Mouse (Mus musculus): ENCODE data around the gene Plekhg5. TPM values are rescaled to one million over a fixed set of nuclear protein-coding genes. Genes with fewer than 3 reads are reported as not detected.

Gene Plekhg5
- total and polyA plus RNA-seq, 2 experiments from 2014 or later, result 12.8 to 18.6 TPM

DNA sequence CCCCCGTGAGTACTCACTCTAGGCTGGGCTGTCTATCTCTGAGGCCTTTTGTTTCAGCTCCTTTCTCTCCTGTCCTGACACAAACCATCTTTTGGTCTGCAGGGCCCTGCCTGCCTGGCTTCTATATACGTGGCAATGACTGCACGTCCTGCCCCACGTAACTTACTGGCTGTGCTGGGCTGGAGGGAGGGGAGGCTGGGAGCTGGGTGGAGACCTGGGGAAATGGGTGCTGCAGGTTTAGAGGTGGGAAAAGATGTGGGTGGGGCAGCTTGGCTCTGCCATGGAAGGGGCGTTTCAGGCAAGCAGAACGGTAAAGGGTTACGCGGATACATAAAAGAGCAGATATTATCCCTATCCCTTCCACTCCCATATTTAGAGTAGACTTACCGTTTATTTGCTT, 45.2 kb downstream of the Plekhg5 start:
- Histone ChIP-seq H3K4me1 (ENCODE audit: insufficient read depth) (peaks cover 13% of the 10 kb centered on the region; the same call in 1 of the 2 replicates), H3K27ac (ENCODE audit: low read depth, low read length) (no peak overlapping the region), H3K9me3 (ENCODE audit: low read length) (no peaks in the 10 kb centered on the region), H3K27me3 (ENCODE audit: insufficient read depth, low read length) (peaks cover 74% of the 10 kb centered on the region), H3K36me3 (ENCODE audit: insufficient read depth) (peaks cover 17% of the 10 kb centered on the region), H3K4me2 (ENCODE audit: low read depth) (no peak overlapping the region), H3K4me3 (ENCODE audit: low read depth, low read length) (no peak overlapping the region), H3K9ac (no peak overlapping the region)
- WGBS, result 70% methylated on average over 9 of the region's 9 CpGs
- no peak for TF ChIP-seq CTCF (IDR thresholded peaks at IDR 0.05; ENCODE audit: low read depth)
- DNase-seq (no peak), ATAC-seq (no peak)

DNA sequence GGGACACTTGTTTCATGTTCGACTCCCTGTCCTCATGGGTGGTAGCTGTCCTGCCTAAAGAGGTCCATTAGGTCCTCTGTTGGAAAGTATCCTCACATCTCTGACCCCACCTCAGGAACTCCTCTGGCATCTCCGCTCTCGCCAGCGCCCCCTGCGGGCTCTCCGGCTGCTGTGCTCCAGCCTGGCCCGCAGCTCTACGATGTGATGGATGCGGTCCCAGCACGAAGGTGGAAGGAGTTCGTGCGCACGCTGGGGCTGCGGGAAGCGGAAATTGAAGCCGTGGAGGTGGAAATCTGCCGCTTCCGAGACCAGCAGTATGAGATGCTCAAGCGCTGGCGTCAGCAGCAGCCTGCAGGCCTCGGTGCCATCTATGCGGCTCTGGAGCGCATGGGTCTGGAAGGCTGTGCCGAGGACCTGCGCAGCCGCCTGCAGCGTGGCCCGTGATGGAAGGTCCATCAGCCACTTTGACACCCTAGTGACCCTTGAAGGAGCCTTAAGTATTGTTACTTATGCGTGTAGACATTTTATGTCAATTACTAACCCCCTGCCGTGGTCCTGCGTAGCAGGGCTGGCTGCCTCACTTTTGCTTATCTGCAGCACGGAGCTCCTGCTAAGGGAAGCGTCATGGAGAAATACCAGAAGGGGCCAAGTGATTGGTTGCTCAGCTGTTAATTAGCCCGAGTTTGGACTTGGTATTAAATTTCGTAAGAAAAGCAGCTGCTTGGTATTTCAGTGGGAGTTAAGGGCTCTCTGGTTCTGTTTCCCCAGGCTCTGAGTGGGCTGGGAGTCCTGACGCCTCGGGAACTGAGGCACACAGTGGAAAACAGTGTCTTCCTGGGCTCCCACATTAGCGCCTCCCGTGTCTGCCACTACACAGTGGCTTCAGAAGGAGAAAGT, 47.3 kb downstream of the Plekhg5 start:
- Histone ChIP-seq H3K27me3 (ENCODE audit: insufficient read depth, low read length) (peaks cover 93% of the 10 kb centered on the region), H3K27ac (ENCODE audit: low read depth, low read length) (no peak overlapping the region), H3K9ac (no peak overlapping the region), H3K4me2 (ENCODE audit: low read depth) (peak overlapping the region; percentile 31), H3K4me3 (ENCODE audit: low read depth, low read length) (0 out of 2 replicates have a peak overlapping the region, but pooled peaks have one; percentile 5), H3K36me3 (ENCODE audit: insufficient read depth) (0 out of 2 replicates have a peak, but pooled peaks cover under 1% of the 10 kb centered on the region), H3K9me3 (ENCODE audit: low read length) (no peaks in the 10 kb centered on the region), H3K4me1 (ENCODE audit: insufficient read depth) (peaks cover 13% of the 10 kb centered on the region; the same call in 1 of the 2 replicates)
- TF ChIP-seq CTCF (IDR thresholded peaks at IDR 0.05; ENCODE audit: low read depth), result peak; percentile 60
- DNase-seq (peak; percentile 50), ATAC-seq (peak; percentile 53)
- 4% methylated on average over 39 of the region's 39 CpGs for WGBS

DNA sequence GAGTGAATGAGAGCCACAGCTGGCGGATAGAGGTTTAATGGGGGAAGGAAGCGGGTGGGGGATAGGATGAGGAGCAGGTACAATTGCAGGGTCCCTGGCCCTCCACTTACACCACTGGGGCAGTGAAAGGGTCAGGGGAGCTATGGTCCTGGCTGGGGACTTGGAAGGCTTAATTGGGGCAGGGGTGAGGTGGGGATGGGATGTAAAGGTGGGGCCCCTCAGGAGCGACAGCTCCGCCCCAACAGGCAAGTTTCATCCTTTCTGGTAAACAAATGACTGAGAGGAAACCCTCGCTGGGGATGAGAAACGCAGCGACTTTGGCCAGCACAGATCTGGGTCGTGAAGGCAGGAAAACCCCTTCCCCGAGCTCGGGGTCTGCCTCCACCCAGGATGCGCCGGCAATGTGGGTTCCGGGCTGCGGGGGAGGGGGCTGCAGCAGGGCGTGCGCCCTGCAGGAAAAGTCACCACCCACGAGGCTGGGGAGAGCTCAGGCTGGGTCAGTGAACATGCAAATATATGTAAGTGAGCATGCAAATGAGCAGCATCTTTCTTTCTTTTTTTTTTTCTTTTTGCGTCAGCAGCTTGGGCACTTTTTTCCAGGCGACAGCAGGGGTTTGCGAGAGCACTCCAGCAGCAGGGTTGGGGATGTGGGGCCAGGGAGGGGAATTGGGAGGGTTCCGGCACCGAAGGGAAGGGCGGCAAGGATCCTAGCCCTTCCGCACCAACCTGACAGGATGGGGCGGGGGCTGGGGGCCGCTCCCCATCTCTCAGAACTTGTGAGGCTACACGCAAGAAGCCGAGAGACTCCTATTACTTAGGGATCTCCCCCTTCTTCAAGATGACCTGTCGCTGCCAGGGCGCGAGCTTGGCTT, 48.2 kb downstream of the Plekhg5 start:
- H3K9ac ChIP-seq, result no peak overlapping the region

GRCm38 (mm10) chr4:152121183-152121505, 48.8 kb downstream of the Plekhg5 start:
- no peaks in the 10 kb centered on the region for H3K36me3 ChIP-seq (ENCODE audit: insufficient read depth)

More for the DNA sequence above, 48.2 kb downstream of the Plekhg5 start:
- no peaks in the 10 kb centered on the region for H3K9me3 ChIP-seq (ENCODE audit: low read length)
- ATAC-seq (no peak), DNase-seq (peak; percentile 36)
- peaks cover 13% of the 10 kb centered on the region for H3K4me1 ChIP-seq (ENCODE audit: insufficient read depth)
- H3K4me2 ChIP-seq (ENCODE audit: low read depth), result peak overlapping the region; percentile 29
- TF ChIP-seq CTCF (IDR thresholded peaks at IDR 0.05; ENCODE audit: low read depth), result no peak
- no peaks in the 10 kb centered on the region for H3K36me3 ChIP-seq (ENCODE audit: insufficient read depth)
- peak overlapping the region; percentile 11; the same call in 1 of the 2 replicates for H3K4me3 ChIP-seq (ENCODE audit: low read depth, low read length)
- no peak overlapping the region for H3K27ac ChIP-seq (ENCODE audit: low read depth, low read length)
- H3K27me3 ChIP-seq (ENCODE audit: insufficient read depth, low read length), result peaks cover 96% of the 10 kb centered on the region
- under 1% methylated on average over 31 of the region's 31 CpGs for WGBS

DNA sequence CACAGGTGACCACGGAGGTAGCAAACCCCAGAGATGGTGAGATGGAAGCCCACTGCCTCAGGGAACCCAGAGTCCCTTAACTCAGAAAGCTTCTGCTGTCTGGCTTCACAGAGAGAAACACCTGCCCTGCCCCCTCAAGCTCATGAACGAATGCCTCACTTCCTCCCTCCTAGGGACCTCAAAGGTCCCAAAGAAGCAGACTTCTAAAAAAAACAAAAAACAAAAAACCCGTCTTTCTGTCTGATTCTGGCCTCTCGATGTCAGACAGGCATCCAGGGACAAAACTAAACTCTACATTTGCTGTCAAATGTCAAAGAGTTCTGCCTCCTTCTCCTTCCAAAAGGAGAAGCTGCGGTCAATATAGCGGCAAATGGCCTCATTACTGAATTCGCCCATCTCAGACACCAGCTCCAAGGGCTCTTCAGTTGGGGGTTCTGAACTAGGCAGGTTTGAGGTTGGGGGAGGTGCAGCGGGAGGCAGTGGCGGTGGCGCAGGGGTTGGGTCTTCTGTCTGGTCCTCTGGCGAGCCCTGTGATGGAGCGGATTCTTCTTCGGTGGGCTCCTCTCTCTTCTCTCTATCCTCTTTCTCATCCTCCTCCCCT, 52.2 kb downstream of the Plekhg5 start:
- no peak for TF ChIP-seq CTCF (IDR thresholded peaks at IDR 0.05; ENCODE audit: low read depth)
- peaks cover 95% of the 10 kb centered on the region for H3K27me3 ChIP-seq (ENCODE audit: insufficient read depth, low read length)
- ATAC-seq (no peak), DNase-seq (no peak)
- no peaks in the 10 kb centered on the region for H3K9me3 ChIP-seq (ENCODE audit: low read length)
- H3K36me3 ChIP-seq (ENCODE audit: insufficient read depth), result no peaks in the 10 kb centered on the region
- peaks cover 15% of the 10 kb centered on the region for H3K4me1 ChIP-seq (ENCODE audit: insufficient read depth)
- no peak overlapping the region for H3K9ac ChIP-seq
- no peak overlapping the region for H3K27ac ChIP-seq (ENCODE audit: low read depth, low read length)
- H3K4me3 ChIP-seq (ENCODE audit: low read depth, low read length), result no peak overlapping the region
- whole genome bisulfite sequencing, result 6% methylated on average over 13 of the region's 13 CpGs
- no peak overlapping the region for H3K4me2 ChIP-seq (ENCODE audit: low read depth)

More at GRCm38 (mm10) chr4:152121183-152121505, 48.8 kb downstream of the Plekhg5 start:
- peak overlapping the region; percentile 11; the same call in 1 of the 2 replicates for H3K4me3 ChIP-seq (ENCODE audit: low read depth, low read length)
- peaks cover 15% of the 10 kb centered on the region for H3K4me1 ChIP-seq (ENCODE audit: insufficient read depth)
- peak overlapping the region; percentile 29 for H3K4me2 ChIP-seq (ENCODE audit: low read depth)
- DNase-seq (no peak), ATAC-seq (no peak)
- H3K9me3 ChIP-seq (ENCODE audit: low read length), result no peaks in the 10 kb centered on the region
- no peak overlapping the region for H3K27ac ChIP-seq (ENCODE audit: low read depth, low read length)
- 3% methylated on average over 12 of the region's 12 CpGs for WGBS
- no peak overlapping the region for H3K9ac ChIP-seq
- H3K27me3 ChIP-seq (ENCODE audit: insufficient read depth, low read length), result peaks cover 96% of the 10 kb centered on the region
- TF ChIP-seq CTCF (IDR thresholded peaks at IDR 0.05; ENCODE audit: low read depth), result no peak

DNA sequence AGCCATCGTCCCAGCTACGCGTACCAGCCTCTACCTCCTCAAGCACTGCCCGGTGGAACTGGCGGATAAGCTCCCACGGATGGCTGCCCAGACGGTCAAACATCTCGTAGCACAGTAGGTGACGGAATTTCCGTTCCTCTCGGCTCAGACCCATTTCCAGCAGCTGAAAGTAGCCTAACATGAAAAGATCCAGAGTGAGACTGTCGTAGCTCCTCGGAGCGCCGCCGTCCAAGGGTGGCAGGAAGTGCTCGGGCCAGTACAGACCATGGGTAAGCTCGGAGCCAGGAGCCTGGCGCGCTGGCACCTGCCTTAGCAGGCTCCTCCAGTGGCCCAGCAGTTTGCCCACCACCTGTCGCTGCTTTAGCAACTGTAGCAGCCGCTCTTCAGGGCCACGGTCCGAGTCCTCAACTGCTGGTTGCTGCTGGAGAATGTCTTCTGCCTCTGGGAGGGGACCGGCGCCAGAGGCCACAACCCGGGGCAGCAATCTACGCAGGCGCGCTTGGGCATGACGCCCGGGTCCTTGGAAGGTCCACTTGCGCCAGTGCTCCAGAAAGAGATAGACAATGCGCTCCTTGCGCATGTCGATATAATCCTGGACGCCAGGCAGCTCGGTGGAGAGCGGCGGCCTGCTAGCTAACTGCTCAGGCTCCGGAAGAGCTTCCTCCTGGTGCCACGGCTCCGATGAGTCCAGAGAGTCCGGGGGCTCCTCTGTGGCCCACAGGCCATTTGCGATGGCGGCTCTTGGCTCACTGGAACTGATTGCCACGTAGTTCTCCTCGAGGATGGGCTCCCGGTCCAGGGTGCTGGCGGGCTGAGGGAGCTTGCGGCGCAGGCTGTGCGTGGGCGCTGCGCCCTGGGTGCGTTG, 53.1 kb downstream of the Plekhg5 start:
- ATAC-seq, result peak; percentile 18; the same call in 1 of the 2 replicates
- Histone ChIP-seq H3K4me3 (ENCODE audit: low read depth, low read length) (peak overlapping the region; percentile 14), H3K4me2 (ENCODE audit: low read depth) (peak overlapping the region; percentile 40), H3K27me3 (ENCODE audit: insufficient read depth, low read length) (peaks cover 95% of the 10 kb centered on the region), H3K36me3 (ENCODE audit: insufficient read depth) (no peaks in the 10 kb centered on the region), H3K4me1 (ENCODE audit: insufficient read depth) (peaks cover 8% of the 10 kb centered on the region; the same call in 1 of the 2 replicates), H3K9ac (no peak overlapping the region), H3K9me3 (ENCODE audit: low read length) (no peaks in the 10 kb centered on the region), H3K27ac (ENCODE audit: low read depth, low read length) (no peak overlapping the region)
- WGBS, result 3% methylated on average over 56 of the region's 56 CpGs
- peak; percentile 27 for DNase-seq
- no peak for TF ChIP-seq CTCF (IDR thresholded peaks at IDR 0.05; ENCODE audit: low read depth)
